Mouse (Mus musculus) olfactory bulb, adult 2 months (tissue): ENCODE measurements at regions not wholly inside any gene's neighbourhood (a gene's known extent, or its start where the extent isn't known, plus 50 kb on each side); places are given as distances from the start of the nearest gene placed in this dataset.

ENCODE experiments used
- CTCF ChIP-seq: fragments of 200-500 bp; IDR thresholded peaks from 2 replicates; pipeline ENCODE4 v1.5.1; 2012; ENCODE audit warnings: low read depth, mild to moderate bottlenecking, low read length, moderate library complexity; ENCODE audit not compliant: insufficient read depth
- POLR2A ChIP-seq: fragments of 200-500 bp; IDR thresholded peaks from 2 replicates; pipeline ENCODE4 v1.6.1; 2012; ENCODE audit warnings: mild to moderate bottlenecking, low read depth, low read length, moderate library complexity; ENCODE audit not compliant: insufficient read depth

GRCm38 (mm10) chr2:75019459-75019858 lies 193.9 kb downstream of the Mtx2 start:
- TF ChIP-seq CTCF = no peak
- TF ChIP-seq POLR2A = no peak
